Mouse (Mus musculus): ENCODE measurements around the gene Carhsp1. TPM values are rescaled to one million over a fixed set of nuclear protein-coding genes. Genes with fewer than 3 reads are reported as not detected.
A peak's percentile ranks its signal among the peaks of the same experiment; 100 is the strongest.

The Carhsp1 gene
- polyA plus RNA-seq, 1 experiment from 2014 or later, result 133 TPM

DNA sequence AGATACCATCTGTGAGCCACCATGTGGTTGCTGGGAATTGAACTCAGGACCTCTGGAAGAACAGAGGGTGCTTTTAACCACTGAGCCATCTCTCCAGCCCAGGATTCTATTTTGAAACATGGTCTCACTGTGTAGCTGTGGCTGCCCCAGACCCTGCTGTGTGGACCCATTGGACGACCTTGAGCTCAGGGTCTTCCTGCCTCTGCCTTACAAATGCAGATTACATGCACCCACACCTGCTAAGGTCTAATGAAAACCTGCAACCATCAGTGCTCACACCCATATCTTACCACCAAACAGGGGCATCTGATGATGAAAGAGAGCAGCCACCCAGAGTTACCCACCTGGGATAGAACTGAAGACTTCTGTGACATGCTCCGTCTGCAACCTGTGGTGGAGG lies 15.7 kb downstream of the Carhsp1 start:
- Histone ChIP-seq H3K9me3 (no peaks in the 10 kb centered on the region), H3K36me3 (peaks cover 84% of the 10 kb centered on the region), H3K4me3 (no peak overlapping the region), H3K4me1 (0 out of 2 replicates have a peak, but pooled peaks cover 5% of the 10 kb centered on the region), H3K27me3 (ENCODE audit: insufficient read depth, poor library complexity, severe bottlenecking) (no peaks in the 10 kb centered on the region), H3K27ac (no peak overlapping the region)
- no peak for DNase-seq (ENCODE audit: low spot score)
- WGBS, result 72% methylated on average over 2 of the region's 2 CpGs

DNA sequence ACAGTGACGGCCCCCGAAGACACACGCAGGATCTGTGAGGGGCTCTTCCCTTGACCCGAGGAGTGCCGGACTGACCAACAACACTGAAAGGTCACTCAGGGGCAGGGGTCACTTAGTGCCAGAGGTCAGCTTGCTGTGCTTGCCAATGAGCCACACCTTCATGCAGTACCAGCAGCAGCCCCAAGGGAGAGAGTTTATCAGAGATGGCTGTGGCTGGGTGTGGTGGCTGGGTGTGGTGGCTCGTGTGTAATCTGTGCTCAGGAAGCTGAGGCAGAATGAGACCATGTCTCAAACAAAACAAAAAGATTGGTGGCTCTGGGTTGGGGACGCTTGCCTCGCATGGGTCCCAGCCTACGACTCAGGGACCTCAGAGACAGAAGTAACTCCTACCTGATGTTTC lies 16.4 kb downstream of the Carhsp1 start:
- H3K27ac ChIP-seq, result no peak overlapping the region
- peaks cover 86% of the 10 kb centered on the region for H3K36me3 ChIP-seq

DNA sequence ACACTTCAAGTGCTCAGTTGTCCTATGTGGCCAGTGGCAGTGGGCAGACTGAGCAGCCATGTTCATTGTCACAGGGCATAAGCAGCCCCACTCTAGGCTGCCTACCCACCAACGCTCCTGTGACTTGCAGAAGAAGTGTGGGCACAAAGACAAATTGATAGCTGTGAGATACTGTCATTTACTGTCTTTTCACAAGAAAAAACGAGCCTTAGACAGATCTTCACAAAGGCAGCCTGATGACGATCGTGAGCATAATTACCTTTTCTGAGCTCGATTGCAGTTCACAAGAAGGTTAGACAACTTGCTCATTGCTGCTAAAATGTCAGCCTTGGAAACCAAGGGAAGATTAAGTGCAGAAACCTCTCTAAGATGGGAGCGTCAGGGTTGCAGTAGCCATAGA lies 16.8 kb downstream of the Carhsp1 start:
- Histone ChIP-seq H3K27me3 (ENCODE audit: insufficient read depth, poor library complexity, severe bottlenecking) (no peaks in the 10 kb centered on the region), H3K27ac (no peak overlapping the region), H3K4me3 (no peak overlapping the region), H3K4me1 (0 out of 2 replicates have a peak, but pooled peaks cover 5% of the 10 kb centered on the region), H3K9me3 (no peaks in the 10 kb centered on the region), H3K36me3 (peaks cover 85% of the 10 kb centered on the region)
- 92% methylated on average over 6 of the region's 6 CpGs for WGBS
- DNase-seq (ENCODE audit: low spot score), result no peak

More for the DNA sequence above, 16.4 kb downstream of the Carhsp1 start:
- Histone ChIP-seq H3K9me3 (no peaks in the 10 kb centered on the region), H3K27me3 (ENCODE audit: insufficient read depth, poor library complexity, severe bottlenecking) (no peaks in the 10 kb centered on the region), H3K4me1 (0 out of 2 replicates have a peak, but pooled peaks cover 5% of the 10 kb centered on the region), H3K4me3 (no peak overlapping the region)
- no peak for DNase-seq (ENCODE audit: low spot score)
- 74% methylated on average over 9 of the region's 9 CpGs for WGBS

DNA sequence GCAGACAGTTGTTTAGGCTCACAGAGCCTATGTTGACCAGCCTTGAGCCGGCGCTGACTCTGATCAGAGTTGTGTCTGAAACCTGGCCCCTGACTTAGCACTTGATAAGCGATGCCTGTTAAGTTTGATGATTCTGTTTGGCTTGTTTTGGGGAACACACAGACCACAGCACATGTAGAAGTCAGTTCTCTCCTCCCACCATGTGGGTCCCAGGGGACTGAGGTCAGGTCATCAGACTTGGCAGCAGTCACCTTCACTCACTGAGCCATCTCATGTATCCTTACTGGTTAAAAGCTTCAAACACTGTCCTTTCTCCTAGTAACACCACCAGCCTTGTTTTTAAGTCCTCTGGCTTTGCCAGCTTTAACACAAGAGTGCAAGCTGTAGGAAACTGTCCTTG lies 21.9 kb downstream of the Carhsp1 start:
- DNase-seq (ENCODE audit: low spot score), result no peak
- H3K36me3 ChIP-seq, result peaks cover 92% of the 10 kb centered on the region

DNA sequence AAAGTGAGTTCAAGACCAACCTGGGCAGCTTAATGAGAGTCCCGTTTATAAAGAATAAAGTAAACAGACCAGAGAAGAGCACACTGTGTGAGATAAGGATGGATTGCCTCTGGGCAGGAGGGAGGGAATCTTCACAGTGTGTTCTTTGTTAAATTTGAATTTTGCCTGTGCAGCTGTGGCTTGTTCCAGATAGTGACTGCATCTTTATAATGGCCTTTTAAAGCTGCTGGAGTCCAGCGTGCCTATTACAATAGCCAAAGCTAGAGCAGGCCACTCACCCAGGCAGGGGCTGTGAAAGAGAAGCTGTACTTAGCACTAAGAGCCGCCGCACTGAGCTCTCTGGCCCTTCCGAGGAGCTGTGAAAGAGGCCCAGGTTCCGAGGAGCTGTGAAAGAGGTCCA lies 26.4 kb downstream of the Carhsp1 start:
- no peak for DNase-seq (ENCODE audit: low spot score)
- H3K4me3 ChIP-seq, result no peak overlapping the region
- peaks cover 84% of the 10 kb centered on the region for H3K36me3 ChIP-seq
- no peaks in the 10 kb centered on the region for H3K27me3 ChIP-seq (ENCODE audit: insufficient read depth, poor library complexity, severe bottlenecking)
- H3K27ac ChIP-seq, result no peak overlapping the region
- no peaks in the 10 kb centered on the region for H3K9me3 ChIP-seq
- 81% methylated on average over 6 of the region's 6 CpGs for WGBS
- no peaks in the 10 kb centered on the region for H3K4me1 ChIP-seq

More for the DNA sequence above, 21.9 kb downstream of the Carhsp1 start:
- H3K27ac ChIP-seq, result no peak overlapping the region
- 86% methylated on average over 3 of the region's 3 CpGs for WGBS
- H3K4me1 ChIP-seq, result no peaks in the 10 kb centered on the region
- no peaks in the 10 kb centered on the region for H3K27me3 ChIP-seq (ENCODE audit: insufficient read depth, poor library complexity, severe bottlenecking)
- H3K9me3 ChIP-seq, result no peaks in the 10 kb centered on the region
- H3K4me3 ChIP-seq, result no peak overlapping the region

DNA sequence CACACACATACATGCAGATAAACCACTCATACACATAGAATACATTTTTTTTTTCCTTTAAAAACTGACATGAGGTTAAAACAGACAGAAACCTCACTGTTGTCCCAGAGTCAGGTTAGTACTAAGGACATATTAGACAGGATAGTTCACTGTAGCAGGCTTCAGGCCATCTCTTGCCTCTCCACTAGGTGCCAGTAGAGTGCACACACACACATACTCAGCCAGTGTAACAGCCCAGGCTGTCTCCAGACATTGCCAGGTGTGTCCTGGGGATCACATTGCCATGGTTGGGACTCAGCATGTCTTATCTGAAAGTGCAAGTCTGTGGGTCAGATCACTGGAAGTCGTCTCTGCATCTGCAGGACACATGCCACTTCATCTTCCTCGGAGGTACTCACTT lies 28.1 kb downstream of the Carhsp1 start:
- peaks cover 3% of the 10 kb centered on the region for H3K4me1 ChIP-seq
- peaks cover 68% of the 10 kb centered on the region for H3K36me3 ChIP-seq
- H3K27me3 ChIP-seq (ENCODE audit: insufficient read depth, poor library complexity, severe bottlenecking), result no peaks in the 10 kb centered on the region
- H3K27ac ChIP-seq, result no peak overlapping the region
- WGBS, result 69% methylated on average over 2 of the region's 2 CpGs
- no peak for DNase-seq (ENCODE audit: low spot score)
- H3K4me3 ChIP-seq, result no peak overlapping the region
- no peaks in the 10 kb centered on the region for H3K9me3 ChIP-seq

DNA sequence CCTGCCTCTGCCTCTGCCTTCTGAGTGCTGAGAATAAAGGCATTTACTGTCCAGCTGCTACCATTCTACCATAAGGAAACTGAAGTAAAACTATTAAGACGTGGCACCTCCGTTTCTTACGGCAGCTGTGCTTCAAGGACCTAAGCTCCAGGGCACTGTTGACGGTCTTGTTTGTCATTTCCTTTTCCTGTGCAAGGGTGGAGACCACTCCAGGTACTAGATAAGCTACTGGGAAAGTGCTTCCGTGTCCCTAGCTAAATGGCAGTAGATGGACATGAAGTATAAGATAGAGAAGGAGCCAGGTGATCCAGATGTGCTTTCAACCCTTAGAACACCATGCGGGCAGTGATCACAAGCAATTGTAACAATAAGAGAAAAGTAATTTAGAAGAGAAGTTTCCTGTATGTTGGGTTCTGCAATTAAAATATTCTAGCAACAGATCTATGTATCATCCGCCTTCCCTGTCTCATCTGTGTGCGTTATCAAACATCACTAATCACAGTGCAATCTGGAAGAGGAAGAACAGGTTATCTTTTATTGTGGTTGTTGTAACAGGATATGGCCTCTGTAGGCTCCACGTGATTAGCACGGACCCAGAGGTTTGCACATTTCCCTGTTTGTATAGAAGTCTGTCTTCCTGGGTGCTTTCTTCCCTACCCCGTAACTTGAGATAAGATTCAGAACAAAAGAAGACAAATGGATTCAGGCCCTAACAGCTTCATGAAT lies 32.3 kb downstream of the Carhsp1 start:
- Histone ChIP-seq H3K27ac (no peak overlapping the region), H3K9me3 (no peaks in the 10 kb centered on the region), H3K4me3 (no peak overlapping the region), H3K36me3 (peaks cover 43% of the 10 kb centered on the region), H3K27me3 (ENCODE audit: insufficient read depth, poor library complexity, severe bottlenecking) (no peaks in the 10 kb centered on the region), H3K4me1 (peaks cover 21% of the 10 kb centered on the region)
- 75% methylated on average over 11 of the region's 11 CpGs for WGBS
- DNase-seq (ENCODE audit: low spot score), result no peak

DNA sequence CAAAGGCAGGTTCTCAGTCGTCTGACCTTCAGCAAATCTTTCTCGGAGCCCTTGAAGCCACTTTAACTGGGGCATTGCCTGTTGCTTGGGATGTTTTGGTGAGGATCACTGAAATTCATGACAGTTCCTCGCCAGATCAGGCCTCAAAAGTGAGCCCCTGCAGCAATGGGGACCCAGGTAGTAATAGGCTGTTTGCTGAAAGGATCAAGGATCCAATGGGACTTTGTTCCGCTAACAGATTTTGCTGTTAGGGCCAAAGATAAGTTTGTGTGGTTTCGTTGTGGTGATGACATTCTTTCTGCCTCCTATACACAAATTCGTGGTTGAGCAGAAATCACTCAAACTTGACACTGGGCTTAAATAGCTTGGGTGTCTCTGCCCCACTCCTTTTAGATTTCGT lies 33.8 kb downstream of the Carhsp1 start:
- DNase-seq (ENCODE audit: low spot score), result no peak
- Histone ChIP-seq H3K4me1 (peaks cover 21% of the 10 kb centered on the region), H3K4me3 (peak overlapping the region; percentile 91), H3K27ac (peak overlapping the region; percentile 96), H3K27me3 (ENCODE audit: insufficient read depth, poor library complexity, severe bottlenecking) (no peaks in the 10 kb centered on the region), H3K9me3 (no peaks in the 10 kb centered on the region), H3K36me3 (peaks cover 36% of the 10 kb centered on the region)
- WGBS, result 44% methylated on average over 7 of the region's 7 CpGs

DNA sequence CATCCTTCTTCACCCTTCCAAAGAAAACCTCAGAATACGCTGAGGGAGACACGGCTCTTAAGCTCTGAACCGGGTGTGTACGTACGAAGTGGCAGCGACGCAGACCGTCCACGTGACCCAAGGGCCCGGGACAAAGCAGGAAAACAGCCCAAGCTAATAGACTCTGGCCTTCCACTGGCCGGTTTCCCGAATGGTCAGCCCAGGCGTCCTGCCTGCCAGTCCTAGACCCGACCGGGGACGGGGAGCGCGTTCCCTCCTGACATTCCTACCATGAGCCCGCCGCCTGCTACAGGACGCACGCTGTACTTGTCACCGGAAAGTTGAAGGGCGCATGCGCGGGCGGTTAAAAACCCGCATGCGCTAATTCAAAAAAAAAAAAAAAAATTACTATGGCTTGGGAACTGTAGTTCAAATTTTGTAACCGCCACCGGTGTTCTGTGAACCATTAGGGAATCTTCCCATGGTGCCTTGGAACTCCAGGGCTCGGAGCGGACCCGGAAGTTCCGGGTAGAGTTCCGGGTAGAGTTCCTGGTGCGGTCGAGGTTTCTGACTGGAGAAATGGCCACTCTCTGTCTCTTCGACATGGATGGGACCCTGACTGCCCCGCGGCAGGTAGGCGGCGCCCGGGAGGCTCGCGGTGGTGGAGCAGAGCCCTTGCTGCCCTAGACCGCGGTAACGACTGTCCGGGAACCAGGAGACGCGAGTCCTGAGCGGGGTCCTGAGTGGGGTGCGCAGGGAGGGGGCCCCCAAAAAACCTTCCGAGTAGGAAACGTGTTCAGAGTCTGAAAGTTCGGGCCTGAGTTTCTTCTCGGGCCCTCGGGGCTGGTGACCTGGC lies 34.5 kb downstream of the Carhsp1 start, which contains the start of the genes Pmm2 and Tmem186:
Pmm2 (plus strand) TSS at position 458 of the 835 bp plus-strand sequence.
Tmem186 (minus strand) TSS at position 496 of the 835 bp plus-strand sequence.
- Histone ChIP-seq H3K27ac (peak within 1 kb of the TSS; percentile 96), H3K4me1 (peaks cover 21% of the 10 kb centered on the region), H3K9me3 (no peaks in the 10 kb centered on the region), H3K4me3 (peak within 1 kb of the TSS; percentile 91), H3K36me3 (peaks cover 33% of the 10 kb centered on the region), H3K27me3 (ENCODE audit: insufficient read depth, poor library complexity, severe bottlenecking) (no peaks in the 10 kb centered on the region)
- peak; percentile 95 for DNase-seq (ENCODE audit: low spot score)
- WGBS, result under 1% methylated on average over 59 of the region's 59 CpGs

DNA sequence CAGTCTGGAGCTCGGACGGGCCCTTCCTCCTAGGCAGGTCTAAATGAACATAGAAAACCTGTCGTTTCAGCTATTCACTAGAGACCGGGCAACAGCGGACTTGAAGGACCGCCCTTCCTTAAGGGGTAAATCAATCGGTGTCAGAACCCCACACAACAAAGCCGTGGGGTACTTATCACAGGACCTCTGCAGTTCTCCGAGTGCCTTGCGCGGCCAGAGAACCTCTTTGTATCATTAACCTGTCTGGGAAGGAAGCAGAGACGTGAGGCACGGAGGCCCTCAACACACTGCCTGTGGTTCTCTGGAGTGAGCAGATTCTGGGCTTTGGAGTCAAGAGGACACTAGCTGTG lies 35.1 kb downstream of the Carhsp1 start:
- peaks cover 21% of the 10 kb centered on the region for H3K4me1 ChIP-seq
- peak overlapping the region; percentile 96 for H3K27ac ChIP-seq
- peaks cover 39% of the 10 kb centered on the region for H3K36me3 ChIP-seq
- peak overlapping the region; percentile 91 for H3K4me3 ChIP-seq
- no peaks in the 10 kb centered on the region for H3K9me3 ChIP-seq
- WGBS, result under 1% methylated on average over 13 of the region's 13 CpGs
- H3K27me3 ChIP-seq (ENCODE audit: insufficient read depth, poor library complexity, severe bottlenecking), result no peaks in the 10 kb centered on the region
- peak; percentile 81 for DNase-seq (ENCODE audit: low spot score)

DNA sequence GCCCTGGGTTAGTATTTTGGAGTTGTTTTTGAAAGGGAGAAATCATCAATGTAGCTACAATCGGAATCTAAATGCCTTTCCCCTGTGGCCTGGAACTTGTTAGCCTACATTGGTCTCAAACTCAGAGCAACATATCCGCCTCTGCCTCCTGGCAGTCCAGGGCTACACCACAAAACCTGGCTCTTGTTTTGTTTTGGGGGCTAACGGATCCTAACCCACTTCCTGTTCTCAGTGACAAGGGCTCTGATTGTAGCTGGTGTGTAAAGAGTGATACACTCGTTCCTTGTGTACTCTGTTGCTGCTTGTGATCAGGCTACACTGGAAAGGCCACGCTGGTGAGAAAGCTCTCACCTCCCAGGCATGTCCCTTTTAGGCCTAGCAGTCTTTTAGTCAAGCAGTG lies 40.5 kb downstream of the Carhsp1 start:
- DNase-seq (ENCODE audit: low spot score), result no peak

DNA sequence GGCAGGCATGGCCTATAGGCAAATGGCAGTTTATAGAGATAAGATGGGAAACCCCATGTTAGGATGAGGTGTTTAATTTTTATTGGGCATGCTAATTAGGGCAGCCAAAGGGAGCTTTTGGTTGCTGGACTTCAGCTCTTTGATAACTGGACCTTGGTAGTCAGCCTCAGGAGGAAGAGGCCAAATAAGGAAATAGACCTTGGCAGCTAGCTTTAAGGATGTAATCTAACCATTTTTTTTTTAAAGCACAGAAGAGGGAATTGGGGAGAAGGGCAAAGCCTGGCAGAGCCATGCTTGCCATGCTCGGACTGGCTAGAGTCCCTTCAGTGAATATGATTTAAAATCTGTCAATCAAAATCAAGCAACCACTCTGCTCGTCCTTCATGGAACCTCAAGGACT lies 41.5 kb downstream of the Carhsp1 start:
- Histone ChIP-seq H3K36me3 (peaks cover 35% of the 10 kb centered on the region), H3K4me3 (no peak overlapping the region), H3K27me3 (ENCODE audit: insufficient read depth, poor library complexity, severe bottlenecking) (no peaks in the 10 kb centered on the region), H3K27ac (no peak overlapping the region), H3K9me3 (no peaks in the 10 kb centered on the region), H3K4me1 (no peaks in the 10 kb centered on the region)
- WGBS, result 66% methylated on average over 2 of the region's 2 CpGs
- DNase-seq (ENCODE audit: low spot score), result no peak

More for the DNA sequence above, 40.5 kb downstream of the Carhsp1 start:
- no peak overlapping the region for H3K27ac ChIP-seq
- H3K4me1 ChIP-seq, result peaks cover 6% of the 10 kb centered on the region
- no peaks in the 10 kb centered on the region for H3K9me3 ChIP-seq
- WGBS, result 79% methylated on average over 5 of the region's 5 CpGs
- H3K36me3 ChIP-seq, result peaks cover 42% of the 10 kb centered on the region
- no peak overlapping the region for H3K4me3 ChIP-seq
- no peaks in the 10 kb centered on the region for H3K27me3 ChIP-seq (ENCODE audit: insufficient read depth, poor library complexity, severe bottlenecking)

Data from heart, embryonic 10.5 days (tissue).